Mouse (Mus musculus) stomach, embryonic 16.5 days (tissue): ENCODE data around the gene 2310022A10Rik. TPM values are rescaled to one million over a fixed set of nuclear protein-coding genes. Genes with fewer than 3 reads are reported as not detected.

Experiments
- ATAC-seq: fragments of 200-750 bp; cut with Nextera tagmentation; 2 replicates; pipeline ENCODE4 v1.8.0; 2017; ENCODE audit warnings: moderate number of reproducible peaks, moderate TSS enrichment; ENCODE audit not compliant: insufficient read depth, low FRiP score
- H3K27ac ChIP-seq: fragments of 300-500 bp; sonication (generic); 2 replicates; pipeline ENCODE4 v1.5.1; 2014; ENCODE audit warnings: low read length
- H3K27me3 ChIP-seq: fragments of 300-500 bp; sonication (generic); 2 replicates; pipeline ENCODE4 v1.6.1; 2014; ENCODE audit warnings: low read length, control low read depth, mixed read lengths; ENCODE audit not compliant: control insufficient read depth, insufficient read depth
- H3K36me3 ChIP-seq: fragments of 300-500 bp; sonication (generic); 2 replicates; pipeline ENCODE4 v1.6.1; 2014; ENCODE audit warnings: low read length; ENCODE audit not compliant: control insufficient read depth, insufficient read depth
- H3K4me1 ChIP-seq: fragments of 300-500 bp; sonication (generic); 2 replicates; pipeline ENCODE4 v1.6.1; 2014; ENCODE audit warnings: low read length, control low read depth, mixed read lengths; ENCODE audit not compliant: control insufficient read depth, insufficient read depth
- H3K4me2 ChIP-seq: fragments of 300-500 bp; sonication (generic); 2 replicates; pipeline ENCODE4 v1.6.1; 2014; ENCODE audit warnings: low read depth, low read length, mixed read lengths
- H3K4me3 ChIP-seq: fragments of 300-500 bp; sonication (generic); replicated peaks from 2 replicates; pipeline ENCODE4 v1.5.1; 2014; ENCODE audit warnings: mild to moderate bottlenecking, low read length
- H3K9ac ChIP-seq: fragments of 300-500 bp; sonication (generic); 2 replicates; pipeline ENCODE4 v1.6.1; 2014; ENCODE audit warnings: low read length
- H3K9me3 ChIP-seq: fragments of 300-500 bp; sonication (generic); replicated peaks from 2 replicates; pipeline ENCODE4 v1.6.1; 2016; ENCODE audit warnings: low read length, control low read depth; ENCODE audit not compliant: control insufficient read depth
- WGBS: fragments of 180-500 bp; shearing (Covaris S2); extraction: QIAGEN DNeasy Blood & Tissue Kit; methylation state at CpG from one replicate; pipeline ENCODE4 v1.1.7; 2014; 5-methylcytosine and 5-hydroxymethylcytosine counted together
- polyA plus RNA-seq: library from polyadenylated mRNA; unstranded; fragments of >200 nt; fragmentation: Nextera tagmentation; extraction: Ambion mirVana; gene quantifications from 2 replicates; pipeline ENCODE4 v1.2.1, GENCODE M21; 2015

2310022A10Rik gene
- polyA plus RNA-seq, 1 experiment from 2014 or later, result 25.6 TPM

DNA sequence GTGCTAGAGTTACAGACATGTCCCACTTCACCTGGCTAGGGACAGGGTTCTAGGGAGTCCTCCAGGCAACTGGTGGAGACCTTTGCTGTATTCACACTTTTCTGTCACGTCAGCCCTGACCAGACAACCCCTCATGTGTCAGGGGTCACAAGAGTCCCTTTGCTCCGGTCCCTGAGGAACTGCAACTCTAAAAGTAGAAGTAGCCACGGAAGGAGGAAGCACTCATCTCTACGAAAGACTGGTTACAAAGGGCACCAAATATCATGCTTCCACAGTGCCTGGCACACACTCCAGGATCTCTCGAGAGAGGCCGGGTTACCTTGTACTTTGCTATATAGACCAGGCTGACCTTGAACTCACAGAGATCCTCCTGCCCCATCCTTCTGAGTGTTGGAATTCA, 16.4 kb upstream of the 2310022A10Rik start:
- no peak overlapping the region for H3K4me3 ChIP-seq
- no peaks in the 10 kb centered on the region for H3K27me3 ChIP-seq
- H3K9me3 ChIP-seq, result no peaks in the 10 kb centered on the region
- ATAC-seq, result no peak
- no peak overlapping the region for H3K4me2 ChIP-seq
- 0 out of 2 replicates have a peak, but pooled peaks cover 13% of the 10 kb centered on the region for H3K36me3 ChIP-seq
- no peak overlapping the region for H3K9ac ChIP-seq
- WGBS, result 89% methylated on average over 6 of the region's 6 CpGs
- peaks cover 2% of the 10 kb centered on the region; the same call in 1 of the 2 replicates for H3K4me1 ChIP-seq
- H3K27ac ChIP-seq, result no peak overlapping the region

DNA sequence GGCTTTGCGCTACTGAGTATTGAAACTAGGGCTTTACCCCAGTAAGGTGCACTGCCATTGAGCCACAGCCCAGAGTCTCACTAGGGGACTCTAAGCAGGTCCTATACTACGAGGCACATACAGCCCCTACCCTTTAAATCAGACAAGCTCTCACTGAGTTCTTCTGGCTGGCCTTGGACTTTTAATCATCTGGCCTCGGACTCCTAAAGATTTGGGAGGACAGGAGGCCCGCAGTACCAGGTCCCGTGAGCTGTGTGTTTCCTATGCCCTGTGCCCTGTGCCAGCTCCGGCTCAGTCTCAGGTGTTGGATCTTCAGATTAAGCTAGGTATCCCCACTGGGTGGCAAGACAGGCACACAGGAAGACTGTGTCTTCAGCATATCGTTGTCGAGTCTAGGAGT, 15.0 kb upstream of the 2310022A10Rik start:
- Histone ChIP-seq H3K27ac (no peak overlapping the region), H3K9me3 (no peaks in the 10 kb centered on the region), H3K4me3 (no peak overlapping the region), H3K27me3 (no peaks in the 10 kb centered on the region), H3K36me3 (0 out of 2 replicates have a peak, but pooled peaks cover 9% of the 10 kb centered on the region), H3K9ac (0 out of 2 replicates have a peak overlapping the region, but pooled peaks have one; percentile 16), H3K4me2 (no peak overlapping the region), H3K4me1 (peaks cover 9% of the 10 kb centered on the region)
- no peak for ATAC-seq
- 88% methylated on average over 8 of the region's 8 CpGs for WGBS

DNA sequence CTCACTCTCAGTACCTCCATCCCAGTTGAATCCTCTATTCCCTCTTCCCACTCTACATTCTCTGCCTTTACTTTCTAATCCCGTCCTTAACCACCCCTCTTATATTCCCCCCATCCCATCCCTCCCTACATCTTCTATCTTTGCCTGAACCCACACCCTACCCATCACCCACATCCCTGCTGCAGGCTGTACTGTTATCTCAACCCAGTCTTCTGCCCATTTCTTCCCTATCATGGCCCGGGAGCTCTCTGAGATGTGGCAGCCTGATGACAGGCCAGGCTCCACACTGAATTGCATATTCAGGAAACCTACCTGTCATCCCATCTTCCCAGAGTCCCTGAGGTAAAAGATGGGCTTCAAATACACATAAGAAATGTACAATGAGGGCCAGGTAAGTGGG, 14.2 kb upstream of the 2310022A10Rik start:
- 88% methylated on average over 2 of the region's 2 CpGs for WGBS
- H3K9ac ChIP-seq, result no peak overlapping the region
- ATAC-seq, result no peak

DNA sequence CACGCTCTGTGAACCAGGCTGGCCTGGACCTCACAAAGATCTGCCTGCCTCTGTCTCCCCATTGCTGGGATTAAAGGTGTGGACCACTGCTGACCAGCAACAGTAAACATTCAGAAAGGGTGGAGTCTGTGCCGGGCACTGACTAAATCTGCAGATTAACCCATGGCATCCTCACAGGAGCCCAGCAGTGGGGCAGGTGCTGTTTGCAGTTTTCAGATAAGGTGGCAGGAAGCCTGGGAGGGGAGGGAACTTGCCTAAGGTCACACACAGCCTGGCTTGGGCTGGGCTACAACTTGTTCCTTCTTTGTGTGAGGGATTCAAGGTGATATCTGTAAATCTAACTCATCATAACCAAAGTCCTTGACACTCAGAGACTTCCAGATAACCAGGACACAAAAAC, 12.5 kb upstream of the 2310022A10Rik start:
- Histone ChIP-seq H3K27me3 (no peaks in the 10 kb centered on the region), H3K9ac (no peak overlapping the region), H3K9me3 (no peaks in the 10 kb centered on the region), H3K27ac (no peak overlapping the region; the same call in 1 of the 2 replicates), H3K36me3 (0 out of 2 replicates have a peak, but pooled peaks cover 8% of the 10 kb centered on the region), H3K4me1 (peaks cover 15% of the 10 kb centered on the region), H3K4me3 (no peak overlapping the region), H3K4me2 (no peak overlapping the region)
- 55% methylated on average over 2 of the region's 2 CpGs for WGBS
- peak; percentile 14; the same call in 1 of the 2 replicates for ATAC-seq

More for the DNA sequence above, 14.2 kb upstream of the 2310022A10Rik start:
- H3K36me3 ChIP-seq, result 0 out of 2 replicates have a peak, but pooled peaks cover 9% of the 10 kb centered on the region
- no peak overlapping the region for H3K4me2 ChIP-seq
- no peaks in the 10 kb centered on the region for H3K27me3 ChIP-seq
- H3K9me3 ChIP-seq, result no peaks in the 10 kb centered on the region
- H3K4me3 ChIP-seq, result no peak overlapping the region
- no peak overlapping the region for H3K27ac ChIP-seq
- H3K4me1 ChIP-seq, result peaks cover 14% of the 10 kb centered on the region

DNA sequence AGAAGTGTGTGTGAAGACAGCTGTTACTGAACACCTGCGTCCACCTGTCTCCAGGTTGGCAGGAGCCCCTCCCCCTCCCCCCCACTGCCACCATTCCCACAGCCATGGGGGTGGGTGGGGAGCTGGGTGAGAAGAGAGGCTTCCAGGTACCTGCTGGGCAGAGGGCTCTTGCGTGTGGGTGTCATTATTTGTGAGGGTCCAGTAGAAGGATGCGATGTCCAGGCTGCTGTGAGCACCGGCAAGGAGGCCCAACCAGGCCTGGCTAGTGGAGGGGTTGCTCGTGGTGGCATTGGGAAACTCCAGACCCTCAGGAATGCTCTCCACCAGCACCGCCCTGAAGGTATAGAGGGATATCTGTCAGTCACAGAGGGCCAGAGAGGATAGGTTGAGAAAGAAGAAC, 12.1 kb upstream of the 2310022A10Rik start:
- Histone ChIP-seq H3K9me3 (no peaks in the 10 kb centered on the region), H3K27me3 (no peaks in the 10 kb centered on the region), H3K4me2 (no peak overlapping the region), H3K4me3 (no peak overlapping the region), H3K27ac (no peak overlapping the region), H3K36me3 (0 out of 2 replicates have a peak, but pooled peaks cover 4% of the 10 kb centered on the region), H3K4me1 (peaks cover 15% of the 10 kb centered on the region), H3K9ac (no peak overlapping the region)
- WGBS, result 77% methylated on average over 6 of the region's 6 CpGs
- no peak for ATAC-seq

DNA sequence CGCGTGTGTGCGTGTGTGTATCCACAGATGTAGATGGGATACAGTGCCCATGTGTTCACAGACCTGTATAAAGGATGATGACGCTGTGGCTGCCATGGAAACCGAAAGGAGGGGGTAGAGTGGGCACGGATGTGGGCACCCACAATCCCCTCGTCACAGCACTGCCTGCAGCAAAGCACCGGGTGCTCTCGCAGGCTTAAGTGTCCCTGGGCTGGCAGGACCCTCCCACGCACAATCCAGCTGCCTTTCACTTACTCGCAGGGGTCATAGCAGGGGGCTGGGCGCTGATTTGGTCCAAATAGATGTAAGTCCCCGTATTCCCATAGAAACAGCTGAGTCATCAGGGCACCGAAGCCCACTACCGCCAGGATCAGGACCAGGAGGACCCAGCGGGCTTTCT, 11.6 kb upstream of the 2310022A10Rik start:
- Histone ChIP-seq H3K27me3 (no peaks in the 10 kb centered on the region), H3K9me3 (no peaks in the 10 kb centered on the region)
- 79% methylated on average over 16 of the region's 16 CpGs for WGBS

DNA sequence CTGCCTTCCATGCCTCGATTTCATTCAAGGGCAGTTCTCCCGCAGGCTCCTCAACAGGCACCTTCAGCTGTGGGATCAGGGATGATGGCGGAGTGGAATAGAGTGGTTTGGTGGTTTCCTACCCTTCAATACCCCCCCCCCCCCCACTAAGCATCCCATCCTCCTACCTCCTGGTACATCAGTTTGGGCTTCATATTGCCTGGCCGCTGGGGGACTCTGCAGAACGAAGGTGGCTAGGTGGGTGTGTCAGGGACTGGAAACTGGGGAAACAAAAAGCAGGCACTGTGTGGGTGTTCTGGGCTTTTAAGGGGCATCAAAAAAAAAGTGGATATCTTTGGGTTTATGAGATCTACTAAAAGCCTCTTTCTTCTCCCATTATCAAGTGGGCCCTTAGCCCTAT, 11.1 kb upstream of the 2310022A10Rik start:
- H3K4me2 ChIP-seq, result peak overlapping the region; percentile 97
- peaks cover 15% of the 10 kb centered on the region for H3K4me1 ChIP-seq
- H3K9ac ChIP-seq, result peak overlapping the region; percentile 83
- no peak overlapping the region for H3K27ac ChIP-seq
- H3K36me3 ChIP-seq, result no peaks in the 10 kb centered on the region
- ATAC-seq, result no peak
- peak overlapping the region; percentile 63 for H3K4me3 ChIP-seq
- H3K27me3 ChIP-seq, result no peaks in the 10 kb centered on the region
- no peaks in the 10 kb centered on the region for H3K9me3 ChIP-seq
- WGBS, result 60% methylated on average over 5 of the region's 5 CpGs

More for the DNA sequence above, 11.6 kb upstream of the 2310022A10Rik start:
- Histone ChIP-seq H3K4me1 (peaks cover 15% of the 10 kb centered on the region), H3K27ac (no peak overlapping the region), H3K4me3 (no peak overlapping the region), H3K4me2 (no peak overlapping the region), H3K9ac (no peak overlapping the region), H3K36me3 (no peaks in the 10 kb centered on the region)
- no peak for ATAC-seq

DNA sequence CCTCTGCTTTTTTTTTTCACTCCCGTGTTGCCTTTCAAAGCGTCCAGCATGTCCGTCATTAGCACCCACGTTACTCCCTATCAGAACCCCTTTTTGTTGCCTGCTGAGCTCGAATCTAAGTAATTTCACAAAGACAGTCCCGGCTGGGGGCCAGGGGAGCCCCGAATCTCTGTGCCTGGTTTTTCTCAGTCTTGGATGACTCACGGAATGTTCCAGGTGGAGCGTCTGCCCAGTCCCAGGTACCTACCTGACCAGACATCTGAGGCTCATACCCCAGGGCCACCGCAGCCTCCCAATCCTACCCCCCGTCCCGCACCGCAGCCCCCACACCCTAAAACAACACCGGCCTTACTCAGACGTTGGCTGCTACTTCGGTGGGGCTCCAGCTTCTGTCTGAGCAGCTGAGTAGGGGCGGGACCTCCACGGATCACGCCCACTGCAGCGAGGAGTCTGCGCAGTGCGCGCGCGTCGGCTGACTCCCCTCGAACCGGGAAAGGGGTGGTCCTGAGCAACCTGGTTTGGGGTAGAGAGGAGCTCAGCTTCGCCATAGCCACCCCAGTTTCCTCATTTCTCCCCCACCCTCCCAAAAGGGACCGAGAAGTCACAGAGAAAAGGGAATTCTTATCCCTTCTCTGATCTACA, 10.5 kb upstream of the 2310022A10Rik start:
- WGBS, result 1% methylated on average over 30 of the region's 30 CpGs

DNA sequence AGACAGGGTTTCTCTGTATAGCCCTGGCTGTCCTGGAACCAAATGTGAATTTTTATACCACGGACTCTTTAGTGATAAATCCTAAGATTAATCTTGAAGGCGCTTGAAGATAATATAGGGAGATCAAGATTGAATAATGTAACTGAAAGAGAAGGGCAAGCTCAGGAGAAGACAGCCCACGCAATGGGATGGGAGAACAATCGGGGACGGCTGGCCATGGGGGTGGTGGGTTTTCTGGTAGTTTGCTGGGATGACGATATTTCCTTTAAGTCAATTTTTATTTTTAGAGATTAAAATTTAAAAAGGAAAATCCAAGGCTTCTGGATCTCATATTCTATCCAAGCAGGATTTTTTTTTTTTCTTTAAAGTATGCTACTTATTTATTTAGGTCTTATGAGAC, 10.0 kb upstream of the 2310022A10Rik start:
- peak overlapping the region; percentile 97 for H3K4me2 ChIP-seq
- no peaks in the 10 kb centered on the region for H3K9me3 ChIP-seq
- H3K9ac ChIP-seq, result peak overlapping the region; percentile 83
- ATAC-seq, result no peak
- H3K4me1 ChIP-seq, result peaks cover 15% of the 10 kb centered on the region
- H3K27me3 ChIP-seq, result no peaks in the 10 kb centered on the region
- 21% methylated on average over 6 of the region's 6 CpGs for WGBS
- peak overlapping the region; percentile 52 for H3K27ac ChIP-seq
- no peaks in the 10 kb centered on the region for H3K36me3 ChIP-seq
- peak overlapping the region; percentile 63 for H3K4me3 ChIP-seq

More for the DNA sequence above, 10.5 kb upstream of the 2310022A10Rik start:
- Histone ChIP-seq H3K4me3 (peak overlapping the region; percentile 63), H3K4me1 (peaks cover 15% of the 10 kb centered on the region), H3K36me3 (no peaks in the 10 kb centered on the region), H3K27me3 (no peaks in the 10 kb centered on the region), H3K27ac (peak overlapping the region; percentile 52), H3K9ac (peak overlapping the region; percentile 83), H3K9me3 (no peaks in the 10 kb centered on the region), H3K4me2 (peak overlapping the region; percentile 97)
- ATAC-seq, result peak; percentile 92
